Mouse (Mus musculus): ENCODE data around the gene Fosl2.

DNA sequence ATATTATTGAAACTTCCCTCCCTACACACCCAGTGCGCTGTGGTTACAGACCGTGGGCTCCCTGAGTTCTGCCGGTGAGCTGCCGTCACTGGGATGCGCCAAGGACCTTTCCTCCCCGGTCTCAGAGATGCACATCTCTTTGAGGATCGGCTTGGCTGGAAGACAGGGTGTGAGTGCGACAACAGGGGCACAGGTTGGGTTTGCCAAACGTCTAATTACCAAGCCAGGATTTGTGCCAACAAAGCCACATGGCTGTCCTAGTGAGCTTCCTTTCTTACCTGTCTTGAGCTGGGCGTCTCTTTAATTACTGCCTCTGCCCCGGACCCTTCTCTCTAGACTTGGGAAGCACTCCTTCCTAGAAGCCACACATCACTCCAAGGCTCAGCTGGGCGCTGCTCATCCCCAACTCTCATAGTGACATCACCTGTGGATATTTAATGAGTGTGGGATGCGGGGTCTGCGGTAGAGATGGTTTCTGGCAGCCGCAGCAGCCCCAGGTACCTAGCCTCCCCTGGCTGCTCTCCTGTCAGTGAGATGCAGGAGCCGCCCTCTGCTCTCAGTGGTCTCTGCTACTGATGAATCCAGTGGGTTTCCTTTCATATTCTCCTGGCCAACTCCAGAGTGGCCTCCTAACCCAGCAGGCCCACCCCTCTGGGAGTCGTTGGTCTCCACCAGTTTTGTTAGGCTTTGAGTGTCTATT is 18.3 kb downstream of the Fosl2 start:
- TF ChIP-seq POLR2A (IDR thresholded peaks at IDR 0.05; ENCODE audit: low read depth, low read length) = no peak
- TF ChIP-seq CTCF (IDR thresholded peaks at IDR 0.05; ENCODE audit: borderline replicate concordance, insufficient read depth, low read length) = no peak
